Mouse (Mus musculus) spleen, adult 2 months (tissue): ENCODE results near the gene Prmt9.
A peak's percentile ranks its signal among the peaks of the same experiment; 100 is the strongest.

Experiments used
- CTCF ChIP-seq: fragments of 200-500 bp; IDR thresholded peaks from 2 replicates; pipeline ENCODE4 v1.5.1; 2011; ENCODE audit warnings: mild to moderate bottlenecking, inconsistent platforms; ENCODE audit not compliant: insufficient read depth, insufficient read length, insufficient replicate concordance; ENCODE audit errors: extremely low read depth
- POLR2A ChIP-seq: fragments of 200-500 bp; IDR thresholded peaks from 2 replicates; pipeline ENCODE4 v1.6.1; 2011; ENCODE audit warnings: low read depth, low read length, inconsistent platforms

GRCm38 (mm10) chr8:77549121-77549706, at the start of gene Prmt9:
- TF ChIP-seq CTCF: no peak
- peak; percentile 51 for TF ChIP-seq POLR2A
